In the genomic region with DNA sequence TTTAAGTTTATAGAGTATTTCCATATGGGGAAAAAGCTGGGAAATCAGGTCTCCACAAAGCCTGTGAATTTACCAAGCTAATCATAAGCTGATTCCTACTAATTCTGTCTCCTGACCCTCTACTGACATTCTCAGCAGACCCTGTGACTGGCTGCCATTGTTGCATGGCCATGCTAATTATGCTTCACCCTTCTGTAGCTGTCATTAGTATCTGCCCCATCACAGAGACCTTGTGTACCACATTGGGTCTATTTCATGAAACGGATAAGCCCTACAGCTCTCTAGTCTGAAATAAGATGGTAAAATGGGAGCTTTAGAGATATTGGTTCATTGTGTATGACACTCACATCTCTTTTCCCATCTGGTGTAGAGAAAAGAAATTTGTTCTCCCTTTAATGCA, we compare ENCODE assay signal across 22 mouse cellular contexts.
"Had no signal": no experiment of that assay in that cellular context is flagged by ENCODE, and none has a peak within 500 bp of the region (broad histone marks: within the 10 kb centered on the region; RNA-seq: fewer than 3 reads in every experiment).

No protein-coding gene starts in this region.

- H3K4me3 ChIP-seq: kidney, embryonic 15.5 days; left cerebral cortex, adult 2 months; neural tube, embryonic 12.5 days; neural tube, embryonic 15.5 days had no signal

- H3K9me3 ChIP-seq: kidney, embryonic 15.5 days; neural tube, embryonic 12.5 days; neural tube, embryonic 15.5 days had no signal

- H3K27ac ChIP-seq: kidney, embryonic 15.5 days; left cerebral cortex, adult 2 months; liver, embryonic 14.5 days; macrophage; neural tube, embryonic 12.5 days; neural tube, embryonic 15.5 days; stomach, postnatal 0 days had no signal

- ATAC-seq: liver, postnatal 0 days; lung, postnatal 0 days had no signal

- H3K4me2 ChIP-seq: kidney, embryonic 15.5 days; liver, embryonic 11.5 days; lung, embryonic 14.5 days; neural tube, embryonic 12.5 days; neural tube, embryonic 15.5 days had no signal

- H3K36me3 ChIP-seq: kidney, embryonic 15.5 days; neural tube, embryonic 12.5 days; neural tube, embryonic 15.5 days had no signal

- DNase-seq: kidney, adult 11 months; kidney, adult 8-10 months; kidney, postnatal 10 days; kidney, postnatal 36 days; layer of hippocampus, postnatal 36 days; liver, postnatal 0 days; lung, embryonic 14.5 days; right cerebral cortex, adult 18-20 months; right cerebral cortex, postnatal 14 days; right cerebral cortex, postnatal 4 days; thymus, adult 2 months; thymus, postnatal 14 days; thymus, postnatal 4 days had no signal

- H3K27me3 ChIP-seq: kidney, embryonic 15.5 days; neural tube, embryonic 12.5 days; neural tube, embryonic 15.5 days had no signal

- H3K9ac ChIP-seq: kidney, embryonic 15.5 days; liver, embryonic 14.5 days; liver, postnatal 0 days; lung, embryonic 14.5 days; neural tube, embryonic 12.5 days; neural tube, embryonic 15.5 days had no signal
